Comparison of ENCODE assay signal across 17 mouse cellular contexts in genomic region chr10:39385259-39385658, GRCm38 (mm10).
"Had no signal": no experiment of that assay in that cellular context is flagged by ENCODE, and none has a peak within 500 bp of the region (broad histone marks: within the 10 kb centered on the region; RNA-seq: fewer than 3 reads in every experiment).

No protein-coding gene starts in this region.

- H3K4me3 ChIP-seq: midbrain, embryonic 10.5 days; midbrain, embryonic 12.5 days; myocyte; neural tube, embryonic 13.5 days; neural tube, embryonic 15.5 days had no signal

- H3K36me3 ChIP-seq: midbrain, embryonic 10.5 days; neural tube, embryonic 15.5 days had no signal

- H3K4me2 ChIP-seq: lung, embryonic 14.5 days; midbrain, embryonic 12.5 days; neural tube, embryonic 13.5 days; neural tube, embryonic 15.5 days had no signal

- H3K27me3 ChIP-seq: midbrain, embryonic 12.5 days; neural tube, embryonic 13.5 days; neural tube, embryonic 15.5 days had no signal

- H3K9ac ChIP-seq: lung, embryonic 14.5 days; midbrain, embryonic 12.5 days; neural tube, embryonic 13.5 days; neural tube, embryonic 15.5 days had no signal

- DNase-seq: lung, postnatal 10 days; lung, postnatal 4 days; midbrain, embryonic 14.5 days; right cerebral cortex, adult 18-20 months; right cerebral cortex, postnatal 25 days; right cerebral cortex, postnatal 4 days; spleen, adult 18-20 months; thymus, adult 18-20 months; thymus, postnatal 14 days; thymus, postnatal 36 days had no signal

- H3K27ac ChIP-seq: midbrain, embryonic 12.5 days; neural tube, embryonic 13.5 days had no signal

- H3K9me3 ChIP-seq: midbrain, embryonic 10.5 days; midbrain, embryonic 12.5 days; neural tube, embryonic 13.5 days; neural tube, embryonic 15.5 days had no signal

- ATAC-seq: midbrain, embryonic 16.5 days had no signal
